Mouse (Mus musculus) erythroid progenitor cell, adult 5-6 weeks (primary cell): ENCODE results near the gene Lamp1. TPM values are rescaled to one million over a fixed set of nuclear protein-coding genes. Genes with fewer than 3 reads are reported as not detected.

Experiments
- ATAC-seq: replicated peaks from 2 replicates; pipeline ENCODE4 v1.8.0; 2016; ENCODE audit warnings: moderate number of reproducible peaks, mild to moderate bottlenecking, moderate TSS enrichment, inconsistent platforms; ENCODE audit not compliant: poor library complexity, low FRiP score, severe bottlenecking
- total RNA-seq, 2 experiments: library from RNA; stranded (forward) in 1 of 2; stranded (reverse) in 1 of 2; fragments of 150-400 nt in 1 of 2; fragments of 186-747, 209-891 nt in 1 of 2; gene quantifications; 2 replicates each; pipeline versions ENCODE4 v1.2.3 to v1.2.4; 2015 to 2017; ENCODE audit warnings: low replicate concordance in 2 of 2

Lamp1 gene
- total RNA-seq, 2 experiments from 2014 or later, result 113 to 119 TPM

DNA sequence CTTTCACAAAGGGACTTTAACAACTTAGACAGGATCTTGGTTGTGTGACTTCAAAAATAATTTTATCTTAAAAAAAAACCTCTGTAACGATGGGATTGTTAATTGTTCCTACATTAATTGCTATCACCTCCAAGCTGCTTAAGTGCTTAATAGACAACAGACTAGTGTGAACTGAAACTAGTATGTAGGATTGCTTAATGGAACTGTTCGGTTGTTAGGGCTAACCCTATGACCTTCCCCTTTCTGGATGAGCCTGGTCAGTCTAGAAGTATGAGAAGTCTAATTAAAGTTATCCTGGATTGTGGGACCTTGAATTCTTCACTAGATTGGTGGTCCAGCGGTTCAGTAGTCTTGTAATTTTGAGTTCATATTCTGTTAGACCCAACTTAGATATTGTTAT lies 1.7 kb downstream of the Lamp1 start:
- no peak for ATAC-seq

- no peak for ATAC-seq
Measured at GRCm38 (mm10) chr8:13162098-13162497, 3.1 kb downstream of the Lamp1 start.

DNA sequence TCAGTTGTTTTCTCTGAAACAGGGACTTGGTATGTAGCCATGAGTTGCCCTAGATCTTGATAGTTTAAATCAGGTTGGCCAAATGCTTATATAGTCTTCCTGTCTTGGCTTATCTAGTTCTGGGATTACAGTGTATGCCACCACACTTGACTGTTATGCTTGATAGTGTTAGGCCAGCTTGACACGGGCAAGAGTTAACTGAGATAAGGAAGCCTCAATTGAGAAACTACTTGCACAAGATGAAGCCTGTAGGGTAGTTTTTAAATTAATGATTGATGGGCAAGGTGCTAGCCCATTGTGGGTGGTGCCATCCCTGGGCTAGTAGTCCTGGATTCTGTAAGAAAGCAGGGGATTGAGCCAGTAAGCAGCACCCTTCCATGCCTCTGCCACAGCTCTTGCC lies 4.6 kb downstream of the Lamp1 start:
- ATAC-seq, result no peak

- ATAC-seq, result no peak
Measured at GRCm38 (mm10) chr8:13164361-13164760, 5.4 kb downstream of the Lamp1 start.

GRCm38 (mm10) chr8:13170510-13170909 lies 11.5 kb downstream of the Lamp1 start:
- ATAC-seq, result no peak

DNA sequence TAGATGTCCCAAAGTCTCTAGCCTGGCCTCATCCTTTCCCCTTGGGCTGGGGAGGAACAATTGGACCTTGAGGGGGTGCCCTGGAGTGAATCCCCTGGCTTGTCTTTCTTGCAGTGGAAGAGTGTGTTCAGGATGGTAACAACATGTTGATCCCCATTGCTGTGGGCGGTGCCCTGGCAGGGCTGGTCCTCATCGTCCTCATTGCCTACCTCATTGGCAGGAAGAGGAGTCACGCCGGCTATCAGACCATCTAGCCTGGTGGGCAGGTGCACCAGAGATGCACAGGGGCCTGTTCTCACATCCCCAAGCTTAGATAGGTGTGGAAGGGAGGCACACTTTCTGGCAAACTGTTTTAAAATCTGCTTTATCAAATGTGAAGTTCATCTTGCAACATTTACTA lies 15.3 kb downstream of the Lamp1 start:
- no peak for ATAC-seq

GRCm38 (mm10) chr8:13174811-13175210 lies 15.8 kb downstream of the Lamp1 start:
- no peak for ATAC-seq

- no peak for ATAC-seq
Measured at GRCm38 (mm10) chr8:13175650-13176049, 16.7 kb downstream of the Lamp1 start.

DNA sequence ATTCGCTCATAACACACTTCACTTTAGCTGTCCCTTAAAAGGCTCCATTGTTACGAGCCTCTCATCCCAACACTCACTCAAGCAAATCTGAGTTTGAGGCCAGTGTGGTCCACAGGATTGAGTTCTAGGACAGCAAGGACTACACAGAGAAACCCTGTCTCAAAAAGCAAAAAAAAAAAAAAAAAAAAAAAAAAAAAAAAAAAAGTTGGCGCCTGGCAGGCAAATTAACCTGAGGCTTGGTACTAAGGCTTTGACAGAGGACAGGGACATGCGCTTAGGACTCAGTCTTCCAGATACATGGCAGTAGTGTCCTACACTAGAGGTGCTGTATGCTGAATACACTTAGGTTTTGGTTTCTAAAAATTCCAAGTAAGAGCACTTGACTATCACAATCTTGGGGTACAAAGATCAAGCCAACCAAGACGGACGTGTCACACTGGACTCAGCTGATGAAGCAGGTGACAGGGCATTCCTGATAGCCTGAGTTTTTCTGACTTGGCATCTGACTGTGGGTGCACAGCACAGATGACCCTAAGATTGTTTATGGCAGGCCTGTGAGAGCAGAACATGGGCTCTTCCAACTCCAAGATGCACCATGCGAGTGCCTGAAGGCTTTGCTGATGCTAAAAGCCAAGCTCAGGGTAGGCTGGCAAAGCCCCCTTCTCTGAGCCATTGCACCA lies 18.4 kb downstream of the Lamp1 start:
- no peak for ATAC-seq

DNA sequence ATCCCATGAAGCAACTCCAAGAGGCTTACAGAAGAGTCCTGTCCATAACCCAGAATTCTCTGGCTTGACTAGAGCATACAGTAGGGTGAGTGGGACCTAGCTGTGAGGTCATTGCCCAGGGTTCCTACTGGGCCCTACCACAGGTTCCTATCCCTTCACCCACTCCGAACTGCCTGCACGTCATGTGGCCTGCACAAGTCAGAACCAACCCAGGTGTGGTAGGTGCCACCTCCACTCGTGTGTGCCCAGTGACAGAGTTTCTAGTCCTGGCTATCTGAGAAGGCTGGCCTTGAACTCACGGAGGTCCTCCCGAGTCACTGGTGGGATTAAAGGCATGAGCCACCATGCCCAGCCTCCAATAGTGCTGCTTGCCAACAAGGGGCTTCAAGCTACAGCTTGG lies 19.2 kb downstream of the Lamp1 start:
- ATAC-seq, result no peak

GRCm38 (mm10) chr8:13179482-13179881 lies 20.5 kb downstream of the Lamp1 start:
- ATAC-seq, result no peak

DNA sequence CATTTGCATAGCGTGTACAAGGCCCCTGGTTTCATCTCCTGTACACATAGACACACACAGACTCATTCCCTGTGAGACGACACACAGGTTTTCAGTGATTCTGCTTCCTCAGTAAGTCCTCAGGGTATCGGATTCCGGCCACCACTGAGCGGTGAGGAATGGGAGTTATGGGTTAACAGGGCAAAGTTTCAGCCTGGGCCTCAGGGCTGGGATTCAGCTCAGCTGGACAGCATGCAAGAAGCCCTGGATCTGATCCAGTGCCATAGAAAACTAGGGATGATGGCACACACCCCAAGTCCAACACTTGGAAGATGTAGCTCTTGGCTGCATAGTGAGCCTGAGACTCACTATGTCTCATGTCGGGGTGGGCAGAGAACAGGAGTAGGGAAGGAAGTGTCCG lies 21.0 kb downstream of the Lamp1 start:
- ATAC-seq, result no peak

GRCm38 (mm10) chr8:13180408-13180807 lies 21.4 kb downstream of the Lamp1 start:
- ATAC-seq, result no peak

- ATAC-seq, result no peak
Measured at GRCm38 (mm10) chr8:13180911-13181690, 22.1 kb downstream of the Lamp1 start.

- no peak for ATAC-seq
Measured at GRCm38 (mm10) chr8:13181691-13181976, 22.7 kb downstream of the Lamp1 start.

GRCm38 (mm10) chr8:13186819-13187218 lies 27.9 kb downstream of the Lamp1 start:
- no peak for ATAC-seq

DNA sequence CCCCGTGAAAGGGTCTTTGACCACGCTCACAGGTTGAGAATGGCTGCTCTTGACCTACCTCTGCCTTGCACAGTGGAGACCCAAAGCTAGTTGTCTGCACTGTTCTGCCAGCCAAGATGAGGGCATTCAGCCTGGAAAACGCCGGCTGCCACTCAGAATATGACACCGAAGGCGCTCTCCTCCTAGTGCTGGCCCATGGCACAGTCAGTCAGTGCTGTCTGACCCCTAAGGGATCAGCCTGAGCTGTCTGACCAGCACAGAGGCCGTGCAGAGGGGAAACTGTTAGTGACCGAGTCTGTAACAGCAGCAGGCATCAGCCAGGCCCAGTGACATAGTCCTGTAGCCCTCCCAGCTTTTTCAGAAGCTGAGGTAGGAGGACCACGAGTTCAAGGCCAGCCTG lies 28.3 kb downstream of the Lamp1 start:
- ATAC-seq, result no peak

- no peak for ATAC-seq
Measured at GRCm38 (mm10) chr8:13187638-13188037, 28.7 kb downstream of the Lamp1 start.

GRCm38 (mm10) chr8:13188052-13188555 lies 29.1 kb downstream of the Lamp1 start:
- no peak for ATAC-seq

- ATAC-seq, result no peak
Measured at GRCm38 (mm10) chr8:13188857-13189256, 29.9 kb downstream of the Lamp1 start.

DNA sequence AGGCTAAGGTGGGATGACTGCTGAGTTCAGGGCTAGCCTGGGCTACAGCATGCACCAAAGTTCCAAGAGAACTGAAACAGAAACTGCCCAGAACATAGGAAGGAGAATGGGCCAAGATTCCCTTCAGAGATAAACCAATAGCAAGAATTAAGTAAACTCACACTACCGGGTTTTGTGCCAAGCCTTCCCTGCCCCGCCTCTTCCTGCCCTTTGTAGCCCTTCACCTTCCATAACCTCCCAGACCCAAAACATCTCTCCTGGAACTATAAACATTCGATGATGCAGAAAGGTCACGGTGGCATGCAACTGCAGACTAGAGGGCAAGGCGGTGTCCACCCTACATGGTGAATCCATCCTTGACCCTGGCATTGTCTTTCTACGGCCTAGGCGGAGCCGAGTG lies 31.3 kb downstream of the Lamp1 start:
- no peak for ATAC-seq

DNA sequence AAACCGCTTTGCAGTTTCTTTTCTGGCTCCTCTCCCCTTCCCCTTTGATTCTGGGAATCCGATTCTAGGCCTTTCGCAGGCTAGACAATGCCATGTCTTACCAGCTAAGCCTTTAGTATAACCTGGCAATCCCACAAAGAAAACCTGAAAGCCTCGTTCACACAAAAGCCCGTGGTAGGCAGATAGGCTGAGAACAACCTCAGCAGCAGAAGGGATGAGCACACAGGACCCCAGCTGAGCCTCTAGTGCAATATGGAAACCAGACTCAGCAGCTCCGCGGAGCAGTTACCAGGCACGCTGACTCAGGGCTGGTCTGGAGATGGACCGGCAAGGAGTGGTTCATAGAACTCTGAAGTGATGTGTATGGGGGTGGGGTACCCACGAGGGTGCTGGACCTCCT lies 35.9 kb downstream of the Lamp1 start:
- no peak for ATAC-seq
